Mouse (Mus musculus) cerebral cortex, adult 2 months (tissue): ENCODE data around the gene Sgcb.

Source experiments
- WGBS: fragments of 180-500 bp; shearing (Covaris S2); methylation state at CpG from one replicate; pipeline ENCODE4 v1.1.7; 2018; 5-methylcytosine and 5-hydroxymethylcytosine counted together

Gene Sgcb

GRCm38 (mm10) chr5:73633141-73633540 lies 14.4 kb downstream of the Sgcb start:
- 45% methylated on average over 8 of the region's 8 CpGs for WGBS

GRCm38 (mm10) chr5:73632291-73632690 lies 15.3 kb downstream of the Sgcb start, which contains the start of gene Lrrc66:
TSS of gene Lrrc66 (minus strand) at chr5:73632526.
- 81% methylated on average over 8 of the region's 8 CpGs for WGBS

GRCm38 (mm10) chr5:73631001-73631558 lies 16.5 kb downstream of the Sgcb start:
- 77% methylated on average over 10 of the region's 10 CpGs for WGBS

GRCm38 (mm10) chr5:73630141-73630540 lies 17.4 kb downstream of the Sgcb start:
- WGBS: 81% methylated on average over 5 of the region's 5 CpGs

GRCm38 (mm10) chr5:73627991-73628390 lies 19.6 kb downstream of the Sgcb start:
- WGBS: 88% methylated on average over 15 of the region's 15 CpGs

GRCm38 (mm10) chr5:73627559-73627958 lies 20.0 kb downstream of the Sgcb start:
- 70% methylated on average over 4 of the region's 4 CpGs for WGBS

- 86% methylated on average over 7 of the region's 7 CpGs for WGBS
These were observed 20.7 kb downstream of the Sgcb start for GRCm38 (mm10) chr5:73626842-73627241.

GRCm38 (mm10) chr5:73625505-73625904 lies 22.1 kb downstream of the Sgcb start:
- WGBS: 74% methylated on average over 1 of the region's 1 CpGs

- 46% methylated on average over 1 of the region's 1 CpGs for WGBS
These were observed 28.6 kb downstream of the Sgcb start for GRCm38 (mm10) chr5:73618969-73619368.

GRCm38 (mm10) chr5:73615211-73615610 lies 32.4 kb downstream of the Sgcb start:
- 68% methylated on average over 7 of the region's 7 CpGs for WGBS

- 81% methylated on average over 8 of the region's 8 CpGs for WGBS
These were observed 34.3 kb downstream of the Sgcb start for GRCm38 (mm10) chr5:73613296-73613695.

GRCm38 (mm10) chr5:73611071-73611470 lies 36.5 kb downstream of the Sgcb start:
- WGBS: 95% methylated on average over 4 of the region's 4 CpGs

- WGBS: 44% methylated on average over 6 of the region's 6 CpGs
These were observed 42.6 kb downstream of the Sgcb start for GRCm38 (mm10) chr5:73604964-73605363.

- WGBS: 38% methylated on average over 6 of the region's 6 CpGs
These were observed 43.0 kb downstream of the Sgcb start for GRCm38 (mm10) chr5:73604542-73604941.

- WGBS: 89% methylated on average over 3 of the region's 3 CpGs
These were observed 44.7 kb downstream of the Sgcb start for GRCm38 (mm10) chr5:73602865-73603264.

GRCm38 (mm10) chr5:73601361-73601763 lies 46.2 kb downstream of the Sgcb start:
- 50% methylated on average over 8 of the region's 8 CpGs for WGBS

- WGBS: 65% methylated on average over 2 of the region's 2 CpGs
These were observed 47.6 kb downstream of the Sgcb start for GRCm38 (mm10) chr5:73599991-73600390.

GRCm38 (mm10) chr5:73598943-73599695 lies 48.5 kb downstream of the Sgcb start:
- WGBS: 75% methylated on average over 5 of the region's 5 CpGs

GRCm38 (mm10) chr5:73587119-73587518 lies 60.5 kb downstream of the Sgcb start:
- WGBS: 87% methylated on average over 3 of the region's 3 CpGs

- WGBS: 83% methylated on average over 4 of the region's 4 CpGs
These were observed 61.0 kb downstream of the Sgcb start for GRCm38 (mm10) chr5:73586597-73586996.

GRCm38 (mm10) chr5:73585212-73586115 lies 62.1 kb downstream of the Sgcb start:
- WGBS: 35% methylated on average over 7 of the region's 7 CpGs

GRCm38 (mm10) chr5:73584011-73584410 lies 63.6 kb downstream of the Sgcb start:
- 40% methylated on average over 6 of the region's 6 CpGs for WGBS
